Mouse (Mus musculus) kidney, adult 2 months (tissue): ENCODE results near the gene Vax2. TPM values are rescaled to one million over a fixed set of nuclear protein-coding genes. Genes with fewer than 3 reads are reported as not detected.
A peak's percentile ranks its signal among the peaks of the same experiment; 100 is the strongest.

Source experiments
- DNase-seq: peaks from one replicate; pipeline ENCODE4 v3.0.0; 2021
- H3K27ac ChIP-seq: fragments of 200-500 bp; 2 replicates; pipeline ENCODE4 v1.5.1; 2012; ENCODE audit warnings: low read depth, low read length, control low read depth, inconsistent platforms; ENCODE audit not compliant: insufficient read depth
- H3K27me3 ChIP-seq: fragments of 200-500 bp; replicated peaks from 2 replicates; pipeline ENCODE4 v1.6.1; 2012; ENCODE audit warnings: mild to moderate bottlenecking, moderate library complexity, low read length, inconsistent platforms; ENCODE audit not compliant: control insufficient read depth, insufficient read depth
- H3K36me3 ChIP-seq: fragments of 200-500 bp; 2 replicates; pipeline ENCODE4 v1.6.1; 2012; ENCODE audit warnings: mild to moderate bottlenecking, moderate library complexity, low read length, inconsistent platforms; ENCODE audit not compliant: control insufficient read depth, insufficient read depth
- H3K4me1 ChIP-seq: fragments of 200-500 bp; 2 replicates; pipeline ENCODE4 v1.6.1; 2011; ENCODE audit warnings: low read length; ENCODE audit not compliant: control insufficient read depth, insufficient read depth
- H3K4me3 ChIP-seq: fragments of 200-500 bp; 2 replicates; pipeline ENCODE4 v1.5.1; 2011; ENCODE audit warnings: mild to moderate bottlenecking, low read depth, low read length, control low read depth; ENCODE audit not compliant: insufficient read depth
- CTCF ChIP-seq: fragments of 200-500 bp; conservative IDR thresholded peaks from 2 replicates; pipeline ENCODE4 v1.5.1; 2011; ENCODE audit warnings: low read depth, mild to moderate bottlenecking, control low read depth, low read length, moderate library complexity, mixed read lengths; ENCODE audit not compliant: insufficient read depth, insufficient read length
- POLR2A ChIP-seq: fragments of 200-500 bp; IDR thresholded peaks from one replicate; pipeline ENCODE4 v1.6.1; 2011; ENCODE audit warnings: low read depth, low read length, control low read depth
- WGBS: fragments of 180-500 bp; shearing (Covaris S2); methylation state at CpG from one replicate; pipeline ENCODE4 v1.1.7; 2018; 5-methylcytosine and 5-hydroxymethylcytosine counted together
- polyA plus RNA-seq: library from polyadenylated mRNA; depleted of rRNA; stranded (reverse); fragments of >200 nt; gene quantifications from 2 replicates; pipeline ENCODE4 v1.2.3, GENCODE M21; 2012

Vax2 gene
- polyA plus RNA-seq, 1 experiment: not detected

DNA sequence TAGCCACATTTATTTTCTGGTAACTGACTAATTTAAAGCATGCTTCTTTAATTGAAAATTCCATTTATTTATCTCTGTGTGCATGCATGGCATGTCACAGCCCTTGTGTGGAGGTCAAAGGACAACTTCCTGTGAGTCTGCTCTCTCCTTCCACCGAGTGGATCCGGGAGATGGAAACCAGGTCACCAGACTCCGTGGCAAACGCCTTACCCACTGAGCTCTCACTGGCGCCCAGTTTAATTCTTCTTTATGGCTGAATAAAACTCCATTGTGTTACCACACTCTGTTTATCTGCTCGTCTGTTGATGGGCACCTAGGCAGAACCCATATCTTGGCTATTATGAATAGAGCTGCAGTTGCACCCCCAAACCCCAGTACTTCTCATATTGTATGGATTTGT is 11.5 kb downstream of the Vax2 start:
- no peak for TF ChIP-seq CTCF
- no peak for TF ChIP-seq POLR2A
- 11% methylated on average over 6 of the region's 6 CpGs for WGBS
- no peak overlapping the region for H3K27ac ChIP-seq
- H3K4me3 ChIP-seq: no peak overlapping the region
- peaks cover 2% of the 10 kb centered on the region; the same call in 1 of the 2 replicates for H3K27me3 ChIP-seq
- no peak for DNase-seq
- H3K4me1 ChIP-seq: no peaks in the 10 kb centered on the region
- H3K36me3 ChIP-seq: no peaks in the 10 kb centered on the region

DNA sequence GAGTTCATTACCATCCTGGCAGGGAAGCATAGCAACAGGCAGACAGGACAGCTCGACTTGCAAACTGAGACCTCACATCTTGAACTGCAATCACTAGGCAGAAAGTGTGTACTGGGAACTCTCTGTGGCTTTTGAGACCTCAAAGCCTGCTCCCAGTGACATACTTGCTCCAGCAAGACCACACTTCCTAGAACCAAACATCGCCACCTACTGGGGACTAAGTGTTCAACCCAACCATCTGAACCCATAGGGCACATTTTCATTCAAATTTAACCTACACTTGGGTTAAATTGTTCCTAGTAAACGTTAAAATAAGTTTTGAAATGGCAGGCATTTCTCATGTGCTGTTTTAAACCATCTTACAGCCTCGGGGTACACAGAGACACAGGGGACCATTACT is 16.1 kb downstream of the Vax2 start:
- Histone ChIP-seq H3K36me3 (no peaks in the 10 kb centered on the region), H3K27me3 (0 out of 2 replicates have a peak, but pooled peaks cover 2% of the 10 kb centered on the region), H3K4me3 (no peak overlapping the region), H3K4me1 (no peaks in the 10 kb centered on the region), H3K27ac (no peak overlapping the region)
- WGBS: 50% methylated on average over 4 of the region's 4 CpGs
- TF ChIP-seq CTCF (peak; percentile 29; the same call in 1 of the 2 replicates), POLR2A (no peak)
- DNase-seq: no peak

DNA sequence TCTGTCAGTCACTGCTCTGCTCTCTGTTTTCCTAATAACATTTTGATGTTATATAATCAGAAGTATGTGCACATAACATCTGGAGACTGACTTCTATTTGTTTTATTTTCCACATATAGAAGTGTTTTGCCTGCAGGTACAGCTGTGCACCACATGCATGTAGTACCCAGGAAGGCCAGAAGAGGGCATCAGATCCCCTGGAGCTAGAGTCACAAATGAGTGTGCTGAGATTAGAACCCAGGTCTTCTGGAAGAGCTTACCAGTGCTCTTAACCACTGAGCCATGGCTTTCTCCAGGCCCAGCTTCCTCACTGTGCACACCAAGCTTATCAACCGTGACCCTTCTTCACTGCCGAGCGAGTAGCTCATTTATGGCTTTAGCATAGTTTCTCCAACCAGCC is 17.4 kb downstream of the Vax2 start:
- no peak overlapping the region for H3K27ac ChIP-seq
- no peaks in the 10 kb centered on the region for H3K36me3 ChIP-seq
- no peak for DNase-seq
- TF ChIP-seq POLR2A: no peak
- TF ChIP-seq CTCF: peak; percentile 63
- H3K27me3 ChIP-seq: 0 out of 2 replicates have a peak, but pooled peaks cover 2% of the 10 kb centered on the region
- 59% methylated on average over 3 of the region's 3 CpGs for WGBS
- H3K4me1 ChIP-seq: no peaks in the 10 kb centered on the region
- no peak overlapping the region for H3K4me3 ChIP-seq

DNA sequence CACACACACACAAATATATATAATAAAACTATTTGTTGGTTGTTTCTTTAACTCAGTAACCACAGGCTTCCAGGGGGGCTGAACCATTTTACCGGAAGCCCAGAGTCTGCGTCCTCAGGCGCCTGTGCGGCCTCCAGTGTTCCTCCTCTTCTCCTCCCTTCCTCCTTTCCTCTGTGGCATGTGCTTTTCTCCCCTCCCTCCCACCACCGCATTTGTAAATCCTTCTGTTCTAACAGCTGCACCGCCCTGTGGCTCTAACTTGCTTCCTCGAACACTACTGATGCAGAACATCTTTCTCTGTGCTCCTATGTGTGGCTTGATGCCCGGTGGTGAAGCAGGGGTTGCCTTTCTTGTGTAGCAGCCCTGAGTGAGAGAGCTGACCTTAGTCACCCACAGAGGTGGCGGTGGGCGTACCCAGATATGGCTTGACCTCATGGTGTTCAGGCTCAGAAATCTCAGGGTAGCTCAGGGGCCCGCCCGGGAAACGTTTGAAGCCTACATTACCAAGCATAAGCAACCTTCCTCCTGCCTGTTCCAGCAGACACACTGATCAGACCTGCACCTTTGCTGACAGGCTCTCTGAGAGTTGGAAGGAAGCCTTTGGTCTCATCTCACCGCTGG is 18.4 kb downstream of the Vax2 start:
- Histone ChIP-seq H3K27ac (no peak overlapping the region), H3K4me1 (no peaks in the 10 kb centered on the region), H3K36me3 (no peaks in the 10 kb centered on the region), H3K27me3 (no peaks in the 10 kb centered on the region), H3K4me3 (no peak overlapping the region)
- 51% methylated on average over 14 of the region's 14 CpGs for WGBS
- DNase-seq: no peak
- TF ChIP-seq POLR2A: no peak

DNA sequence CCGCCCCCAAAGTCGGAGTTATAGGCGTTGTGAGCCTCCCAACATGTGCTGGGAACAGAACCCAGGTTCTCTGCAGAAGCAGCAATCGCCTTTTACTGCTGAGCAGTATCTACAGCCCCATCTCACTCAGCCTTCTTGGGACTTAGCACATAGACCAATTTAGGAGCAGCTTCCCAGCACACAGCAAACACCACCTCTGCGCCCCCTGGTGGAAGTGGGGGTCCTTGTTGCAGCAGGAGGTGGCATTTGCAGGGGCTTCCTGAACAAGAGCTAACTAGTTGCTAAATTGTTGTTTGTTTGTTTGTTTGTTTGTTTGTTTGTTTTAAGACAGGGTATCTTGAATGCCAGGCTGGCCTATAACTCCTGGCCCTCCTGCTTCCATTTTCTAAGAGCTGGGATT is 20.1 kb downstream of the Vax2 start:
- no peak overlapping the region for H3K27ac ChIP-seq
- 25% methylated on average over 5 of the region's 5 CpGs for WGBS
- no peaks in the 10 kb centered on the region for H3K27me3 ChIP-seq
- TF ChIP-seq CTCF: peak; percentile 76
- no peak for TF ChIP-seq POLR2A
- peak; percentile 68 for DNase-seq
- no peak overlapping the region for H3K4me3 ChIP-seq
- H3K36me3 ChIP-seq: no peaks in the 10 kb centered on the region
- no peaks in the 10 kb centered on the region for H3K4me1 ChIP-seq

DNA sequence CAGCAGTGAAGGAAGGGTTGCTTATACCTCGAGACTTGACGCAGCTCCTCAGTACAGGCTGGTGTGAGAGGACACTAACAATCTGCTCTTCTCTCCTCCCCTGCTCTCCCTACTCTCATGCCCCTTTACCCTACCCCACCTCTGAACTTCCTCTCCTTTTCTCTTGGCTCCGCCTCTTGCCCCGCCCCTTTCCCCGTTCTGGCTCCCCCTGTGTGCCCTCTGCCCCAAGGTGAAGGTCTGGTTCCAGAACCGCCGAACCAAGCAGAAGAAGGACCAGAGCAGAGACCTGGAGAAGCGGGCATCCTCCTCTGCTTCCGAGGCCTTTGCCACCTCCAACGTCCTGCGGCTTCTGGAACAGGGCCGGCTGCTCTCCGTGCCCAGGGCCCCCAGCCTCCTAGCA is 26.2 kb downstream of the Vax2 start:
- no peak overlapping the region for H3K4me3 ChIP-seq
- WGBS: 39% methylated on average over 13 of the region's 13 CpGs
- no peaks in the 10 kb centered on the region for H3K27me3 ChIP-seq
- H3K27ac ChIP-seq: no peak overlapping the region
- TF ChIP-seq CTCF (no peak), POLR2A (no peak)
- no peaks in the 10 kb centered on the region for H3K36me3 ChIP-seq
- H3K4me1 ChIP-seq: no peaks in the 10 kb centered on the region
- DNase-seq: no peak

DNA sequence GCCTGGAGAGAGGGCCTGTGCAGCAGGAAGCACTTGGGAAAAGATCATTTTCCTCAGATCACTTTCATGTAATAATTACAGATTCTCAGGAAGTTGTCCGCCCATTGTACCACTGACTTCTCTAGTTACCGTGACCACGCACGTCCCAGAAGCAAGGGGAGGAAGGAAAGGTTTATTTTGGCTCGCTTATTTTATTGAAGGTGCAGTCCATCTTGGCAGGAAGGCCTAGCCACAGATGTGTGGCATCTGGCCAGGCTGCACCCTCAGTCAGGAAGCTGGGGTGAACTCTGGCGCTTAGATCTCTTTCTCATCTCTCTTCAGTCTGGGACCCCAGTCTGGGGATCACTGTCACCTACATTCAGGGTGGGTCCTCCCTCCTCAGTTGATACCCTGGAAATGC is 27.5 kb downstream of the Vax2 start:
- no peak overlapping the region for H3K4me3 ChIP-seq
- no peaks in the 10 kb centered on the region for H3K4me1 ChIP-seq
- DNase-seq: no peak
- no peaks in the 10 kb centered on the region for H3K27me3 ChIP-seq
- no peaks in the 10 kb centered on the region for H3K36me3 ChIP-seq
- WGBS: 43% methylated on average over 6 of the region's 6 CpGs
- no peak for TF ChIP-seq POLR2A
- H3K27ac ChIP-seq: no peak overlapping the region

DNA sequence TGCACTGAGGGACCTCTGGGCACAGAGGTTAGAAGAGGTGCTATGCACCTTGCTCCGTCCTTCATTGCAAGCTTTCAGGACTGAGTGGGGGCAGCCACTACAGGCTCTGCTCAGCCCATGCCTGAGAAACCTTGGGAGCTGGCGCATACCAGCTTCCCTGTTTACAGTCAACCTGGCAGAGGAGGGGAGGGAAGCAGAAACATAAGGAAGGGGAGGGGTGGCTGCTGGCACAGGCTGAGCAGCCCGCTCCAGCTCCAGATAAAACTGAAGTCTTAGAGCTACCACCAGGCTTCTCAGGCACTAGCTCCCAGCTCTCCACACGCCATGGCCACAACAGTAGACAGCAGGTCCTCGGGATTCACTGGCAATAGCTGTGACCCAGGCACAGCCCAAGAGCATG is 31.7 kb downstream of the Vax2 start, which contains the start of gene Atp6v1b1:
Gene Atp6v1b1 (plus strand): TSS at position 230 of the 400 bp plus-strand sequence.
- H3K4me3 ChIP-seq: peak within 1 kb of the TSS; percentile 45
- H3K36me3 ChIP-seq: no peaks in the 10 kb centered on the region
- WGBS: 36% methylated on average over 5 of the region's 5 CpGs
- peak; percentile 67 for DNase-seq
- H3K27ac ChIP-seq: peak within 1 kb of the TSS; percentile 95
- H3K4me1 ChIP-seq: no peaks in the 10 kb centered on the region
- H3K27me3 ChIP-seq: no peaks in the 10 kb centered on the region
- TF ChIP-seq CTCF: no peak
- peak; percentile 59 for TF ChIP-seq POLR2A
